Mouse (Mus musculus) liver, adult 2 months (tissue): Measurements from ENCODE around the gene Add1.

ENCODE experiments used
- CTCF ChIP-seq: fragments of 200-500 bp; IDR thresholded peaks from 2 replicates; pipeline ENCODE4 v1.5.1; 2011; ENCODE audit warnings: low read depth, low read length, control low read depth
- POLR2A ChIP-seq: fragments of 200-500 bp; IDR thresholded peaks from 2 replicates; pipeline ENCODE4 v1.6.1; 2011; ENCODE audit warnings: low read length, control low read depth; ENCODE audit not compliant: insufficient read depth; ENCODE audit errors: extremely low read depth

GRCm38 (mm10) chr5:34591388-34592004 lies 18.0 kb downstream of the Add1 start:
- TF ChIP-seq CTCF (no peak), POLR2A (no peak)
